Mouse (Mus musculus) WW6 (cell line): ENCODE results near the gene Hist1h4c.
A peak's percentile ranks its signal among the peaks of the same experiment; 100 is the strongest.
"Not testable (repeated sequence)": the region's sequence is repeated elsewhere in the genome, so short reads cannot be mapped to it uniquely, and the experiment has no call there.

Experiments used
- DNase-seq: peaks from one replicate; pipeline ENCODE4 v3.0.0-alpha.2; 2013; ENCODE audit warnings: low read depth, low spot score

Hist1h4c gene

DNA sequence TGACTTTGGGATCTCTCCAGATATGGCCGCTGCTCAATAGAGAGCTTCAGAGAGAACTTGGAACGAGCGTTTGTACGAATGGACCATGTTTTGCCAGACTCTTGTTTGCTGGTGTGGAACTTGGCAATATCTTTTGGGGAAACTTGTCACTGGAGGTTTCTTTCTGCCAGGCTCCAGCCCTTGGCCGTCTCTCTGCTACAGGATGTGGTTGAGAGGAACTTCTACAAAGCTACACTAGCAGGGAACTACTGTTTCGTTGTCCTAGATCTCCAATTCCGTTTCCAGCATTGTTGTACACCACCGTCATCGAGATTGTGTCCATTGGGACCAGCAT lies 30.9 kb upstream of the Hist1h4c start:
- no peak for DNase-seq

GRCm38 (mm10) chr13:23728472-23729191 lies 30.4 kb upstream of the Hist1h4c start:
- no peak for DNase-seq

- DNase-seq, result no peak
These were observed 27.0 kb upstream of the Hist1h4c start for GRCm38 (mm10) chr13:23725213-23725612.

DNA sequence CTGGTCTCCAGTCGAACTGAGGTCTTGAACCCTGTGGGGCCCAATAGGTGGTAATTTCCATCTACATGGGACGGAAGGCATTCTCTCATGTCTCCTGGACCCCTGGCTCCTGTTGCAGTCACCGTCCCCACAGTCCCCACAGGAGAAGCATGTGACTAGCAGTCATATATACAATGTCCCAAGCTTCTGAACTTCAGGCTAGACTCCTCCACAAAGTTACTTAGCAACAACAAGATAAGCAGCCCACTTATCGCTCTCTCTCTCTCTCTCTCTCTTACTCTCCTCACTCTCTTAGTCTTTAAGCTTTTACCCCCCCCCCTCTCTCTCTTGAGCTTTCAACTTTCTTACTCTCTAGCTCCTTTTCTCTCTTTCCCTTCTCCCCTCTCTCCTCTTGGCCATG lies 26.0 kb upstream of the Hist1h4c start:
- DNase-seq, result no peak

- not testable (repeated sequence) for DNase-seq
These were observed 19.5 kb upstream of the Hist1h4c start for GRCm38 (mm10) chr13:23717593-23718245.

DNA sequence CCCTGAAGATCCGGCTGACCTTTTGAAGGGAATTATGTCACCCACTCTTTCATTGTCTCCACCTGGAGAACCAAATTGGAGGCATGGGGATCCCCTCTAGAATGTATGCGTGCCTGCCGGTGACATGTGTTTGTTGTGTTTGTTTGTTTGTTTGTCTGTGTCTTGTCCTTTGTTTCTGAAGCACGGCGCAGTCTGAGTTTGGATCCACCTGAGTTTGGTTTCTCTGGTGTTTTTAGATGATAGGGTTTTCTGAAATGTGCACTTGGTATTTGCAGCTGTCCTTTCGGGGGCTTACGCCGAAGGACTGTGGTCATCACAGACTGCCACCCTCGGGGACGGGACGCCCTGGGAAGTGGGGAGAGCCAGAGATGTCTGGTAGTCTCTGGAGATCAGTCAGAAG lies 18.9 kb upstream of the Hist1h4c start:
- DNase-seq, result no peak

- no peak for DNase-seq
These were observed 18.2 kb upstream of the Hist1h4c start for GRCm38 (mm10) chr13:23716261-23717042.

DNA sequence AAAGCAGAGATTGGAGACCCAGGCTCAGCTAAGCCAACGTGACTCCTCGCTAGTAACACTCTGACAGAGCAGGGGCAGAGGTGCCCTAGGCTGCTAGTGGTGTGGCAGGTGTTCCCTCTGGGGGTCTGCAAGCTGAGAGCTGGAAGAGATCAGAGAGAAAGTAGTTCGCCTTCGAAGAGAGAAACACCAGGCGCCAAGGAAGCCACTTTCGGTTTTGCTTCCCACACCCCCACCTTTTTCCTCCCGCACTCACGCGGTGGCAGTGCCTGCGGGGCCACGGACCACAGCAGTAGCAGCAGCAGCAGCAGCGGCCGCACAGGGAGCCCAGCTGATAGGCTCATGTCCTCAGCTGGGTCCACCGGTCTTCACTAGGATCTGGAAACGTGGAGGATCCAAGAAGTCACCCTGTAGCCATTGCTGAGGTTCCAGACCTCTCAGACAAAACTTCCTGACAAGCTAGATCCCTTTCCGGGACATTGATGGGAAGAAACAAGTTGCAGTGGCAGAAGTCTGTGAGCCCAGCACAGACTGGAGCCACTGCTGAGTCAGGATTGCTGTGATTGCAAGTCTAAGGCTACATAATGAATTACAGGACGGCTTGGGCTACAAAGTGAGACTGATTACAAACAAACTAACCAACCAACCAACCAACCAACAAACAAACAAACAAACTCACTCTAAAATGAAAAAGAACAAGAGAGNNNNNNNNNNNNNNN lies 12.3 kb upstream of the Hist1h4c start, which contains the start of gene Hfe:
Gene Hfe, minus strand, starts transcription at position 481 of the 716 bp plus-strand sequence.
- DNase-seq, result peak; percentile 24

- no peak for DNase-seq
These were observed 11.6 kb upstream of the Hist1h4c start for GRCm38 (mm10) chr13:23709714-23710373.

DNA sequence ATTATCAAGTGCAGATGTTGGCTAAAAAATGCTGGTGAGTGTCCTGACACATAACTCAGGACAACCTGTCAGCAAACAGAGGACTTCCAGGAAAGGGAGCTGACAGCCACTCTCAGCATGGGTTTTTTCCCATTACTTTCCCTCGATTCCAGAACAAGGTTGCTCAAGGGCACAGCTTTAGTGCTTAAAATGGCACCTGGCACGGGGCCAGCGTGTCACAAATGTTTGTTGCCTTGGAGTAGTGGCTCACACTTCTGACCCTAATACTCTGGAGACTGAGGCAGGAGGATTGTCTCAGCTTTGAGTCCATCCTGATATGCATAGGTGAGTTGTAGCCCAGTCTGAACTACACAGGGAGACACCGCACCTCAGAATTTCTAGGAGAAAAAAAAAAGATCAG lies 10.4 kb upstream of the Hist1h4c start:
- DNase-seq, result no peak

- DNase-seq, result no peak
These were observed 9.8 kb upstream of the Hist1h4c start for GRCm38 (mm10) chr13:23708041-23708440.

- DNase-seq, result no peak
These were observed 8.5 kb upstream of the Hist1h4c start for GRCm38 (mm10) chr13:23706771-23707170.

DNA sequence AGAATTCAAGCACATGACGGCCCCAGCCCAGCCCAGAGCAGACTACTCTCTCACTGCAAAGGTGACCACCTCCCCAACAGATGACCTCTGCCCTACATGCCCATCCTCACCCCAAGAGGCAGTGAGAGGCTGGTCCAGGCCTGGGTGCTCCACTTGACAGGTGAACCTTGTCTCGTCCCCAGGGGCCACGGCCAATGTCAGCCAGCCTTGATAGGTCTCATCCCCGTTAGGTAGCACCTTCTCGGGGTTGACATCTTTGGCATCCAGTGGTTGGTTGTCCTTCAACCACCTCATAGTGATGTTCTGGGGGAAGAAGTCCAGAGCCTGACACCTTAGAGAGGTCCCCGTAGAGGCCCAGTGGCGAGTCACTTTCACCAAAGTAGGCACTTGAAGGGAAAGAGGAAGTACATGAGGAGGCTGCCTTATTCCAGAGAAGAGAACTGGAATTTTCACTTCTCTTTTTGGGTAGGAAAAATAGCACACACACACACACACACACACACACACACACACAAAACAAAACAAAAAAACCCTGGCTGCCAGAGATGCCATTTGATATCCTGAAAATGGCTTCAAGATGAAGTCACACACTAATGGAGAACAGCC lies 7.6 kb upstream of the Hist1h4c start:
- no peak for DNase-seq

DNA sequence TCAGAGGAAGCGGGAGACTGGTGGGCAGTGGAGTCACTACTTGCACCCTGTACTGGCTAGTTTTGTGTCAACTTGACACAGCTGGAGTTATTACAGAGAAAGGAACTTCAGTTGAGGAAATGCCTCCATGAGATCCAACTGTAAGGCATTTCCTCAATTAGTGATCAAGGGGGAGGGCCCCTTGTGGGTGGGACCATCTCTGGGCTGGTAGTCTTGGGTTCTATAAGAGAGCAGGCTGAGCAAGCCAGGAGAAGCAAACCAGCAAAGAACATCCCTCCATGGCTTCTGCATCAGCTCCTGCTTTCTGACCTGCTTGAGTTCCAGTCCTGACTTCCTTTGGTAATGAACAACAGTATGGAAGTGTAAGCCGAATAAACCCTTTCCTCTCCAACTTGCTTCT lies 4.5 kb upstream of the Hist1h4c start:
- not testable (repeated sequence) for DNase-seq

DNA sequence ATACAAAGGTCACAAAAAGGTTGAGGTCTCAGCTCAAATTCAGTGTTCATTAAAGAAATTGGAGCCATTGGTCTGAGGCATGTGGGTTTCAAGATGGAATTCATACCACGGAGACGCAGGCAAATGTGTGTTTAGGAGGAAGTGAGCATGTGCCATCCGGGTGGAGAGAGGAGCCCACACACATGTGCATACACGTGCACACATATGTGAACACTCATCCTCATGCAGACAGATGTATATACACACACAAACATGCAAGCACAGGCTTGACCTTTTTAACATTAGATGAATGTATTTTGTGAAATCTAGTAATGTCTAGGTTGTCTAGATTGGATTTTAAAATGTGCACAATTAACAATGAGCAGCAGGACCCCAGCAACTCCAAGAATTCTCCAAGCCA lies 4.0 kb upstream of the Hist1h4c start:
- DNase-seq, result no peak

GRCm38 (mm10) chr13:23700786-23701520 lies 2.7 kb upstream of the Hist1h4c start:
- DNase-seq, result peak; percentile 63

DNA sequence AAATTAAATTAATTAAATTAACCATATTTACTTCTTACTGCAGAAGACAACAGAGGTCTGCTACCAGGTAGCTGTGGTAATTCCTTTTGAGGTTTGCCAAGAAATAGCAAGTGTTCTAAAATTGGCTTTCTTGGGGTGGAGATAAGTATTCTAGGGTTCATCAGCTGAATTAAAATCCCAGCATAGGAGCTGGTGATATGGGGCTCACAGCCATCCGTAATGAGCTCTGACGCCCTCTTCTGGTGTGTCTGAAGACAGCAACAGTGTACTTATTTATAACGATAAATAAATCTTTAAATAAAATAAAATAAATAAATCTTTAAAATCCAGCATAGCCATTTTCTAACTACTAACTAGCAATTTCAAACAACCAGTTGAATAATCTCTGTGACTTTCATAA lies 1.5 kb upstream of the Hist1h4c start:
- DNase-seq, result no peak

DNA sequence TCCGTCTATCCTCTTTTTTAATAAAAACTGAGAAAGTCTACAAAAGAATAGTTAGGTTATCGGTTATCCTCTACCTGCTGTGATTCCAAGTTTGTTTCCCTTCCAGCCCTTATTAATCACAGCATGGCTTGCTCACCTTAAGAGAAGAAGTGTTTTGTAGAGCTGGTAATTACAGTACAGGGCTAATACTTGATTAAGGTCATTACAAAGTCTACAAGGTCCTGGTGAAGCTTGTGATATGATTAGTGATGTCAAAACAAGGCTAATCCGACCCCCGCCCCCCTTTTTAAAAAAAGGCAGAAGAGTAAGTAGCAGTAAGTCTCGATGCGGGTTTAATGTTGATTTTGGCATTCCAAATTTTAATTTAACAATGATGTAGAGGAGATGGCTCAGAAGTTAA lies 742 bp upstream of the Hist1h4c start:
- no peak for DNase-seq

DNA sequence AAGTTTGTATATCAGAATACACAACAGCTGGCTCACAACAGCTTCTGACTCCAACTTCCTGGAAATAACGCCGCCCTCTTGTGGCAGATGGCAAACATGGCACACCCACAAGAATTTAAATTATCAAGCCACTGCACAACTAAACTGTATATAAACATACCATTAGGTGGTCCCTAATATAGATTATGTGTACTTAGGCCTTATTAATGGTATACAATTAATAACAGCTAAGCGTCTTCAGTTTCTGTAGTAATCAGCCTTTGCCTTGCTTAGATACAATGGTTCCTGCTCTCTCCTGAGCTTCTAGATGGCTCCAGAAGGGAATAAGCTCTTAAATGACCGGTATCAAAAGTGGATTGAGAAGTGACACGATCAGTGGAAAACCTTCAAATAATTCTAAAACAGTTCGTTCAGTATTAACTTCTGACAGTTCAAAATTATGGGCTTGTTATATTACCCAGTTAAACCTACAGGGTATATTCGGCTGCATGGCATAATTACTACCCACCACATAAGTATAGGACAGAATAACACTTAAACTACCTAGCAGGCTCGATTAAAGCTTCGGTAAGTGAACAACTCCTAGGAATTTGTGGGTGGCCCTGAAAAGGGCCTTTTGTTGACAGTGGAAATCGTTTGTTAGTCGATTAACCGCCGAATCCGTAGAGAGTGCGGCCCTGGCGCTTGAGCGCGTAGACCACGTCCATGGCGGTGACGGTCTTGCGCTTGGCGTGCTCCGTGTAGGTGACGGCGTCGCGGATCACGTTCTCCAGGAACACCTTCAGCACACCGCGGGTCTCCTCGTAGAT lies 559 bp downstream of the Hist1h4c start:
- DNase-seq, result peak; percentile 40
